Mouse (Mus musculus) brain, embryonic 14.5 days (tissue): ENCODE measurements at regions not wholly inside any gene's neighbourhood (a gene's known extent, or its start where the extent isn't known, plus 50 kb on each side); places are given as distances from the start of the nearest gene placed in this dataset.

Experiments used
- CTCF ChIP-seq: fragments of 200-500 bp; IDR thresholded peaks from 2 replicates; pipeline ENCODE4 v1.5.1; 2012; ENCODE audit warnings: inconsistent platforms, mild to moderate bottlenecking, moderate library complexity, borderline replicate concordance; ENCODE audit not compliant: insufficient read depth, insufficient read length; ENCODE audit errors: extremely low read depth
- POLR2A ChIP-seq: fragments of 200-500 bp; IDR thresholded peaks from 2 replicates; pipeline ENCODE4 v1.6.1; 2012; ENCODE audit warnings: mild to moderate bottlenecking, inconsistent platforms, borderline replicate concordance; ENCODE audit not compliant: poor library complexity, insufficient read depth, insufficient read length, severe bottlenecking; ENCODE audit errors: extremely low read depth

GRCm38 (mm10) chr5:133020116-133020515 lies 477.0 kb upstream of the Auts2 start:
- peak; percentile 12; the same call in 1 of the 2 replicates for TF ChIP-seq CTCF
- no peak for TF ChIP-seq POLR2A
